Mouse (Mus musculus) neural tube, embryonic 12.5 days (tissue): Measurements from ENCODE around the gene Gpr182. TPM values are rescaled to one million over a fixed set of nuclear protein-coding genes. Genes with fewer than 3 reads are reported as not detected.

Experiments used
- ATAC-seq: fragments of 200-750 bp; cut with Nextera tagmentation; 2 replicates; pipeline ENCODE4 v1.8.0; 2017; ENCODE audit warnings: low read depth, mild to moderate bottlenecking, moderate TSS enrichment, moderate library complexity; ENCODE audit not compliant: low FRiP score
- H3K27ac ChIP-seq: fragments of 300-500 bp; sonication (generic); 2 replicates; pipeline ENCODE4 v1.5.1; 2016
- H3K27me3 ChIP-seq: fragments of 300-500 bp; sonication (generic); replicated peaks from 2 replicates; pipeline ENCODE4 v1.6.1; 2016; ENCODE audit warnings: mild to moderate bottlenecking
- H3K36me3 ChIP-seq: fragments of 300-500 bp; sonication (generic); 2 replicates; pipeline ENCODE4 v1.6.1; 2016; ENCODE audit warnings: mild to moderate bottlenecking
- H3K4me1 ChIP-seq: fragments of 300-500 bp; sonication (generic); 2 replicates; pipeline ENCODE4 v1.6.1; 2016
- H3K4me2 ChIP-seq: fragments of 300-500 bp; sonication (generic); replicated peaks from 2 replicates; pipeline ENCODE4 v1.6.1; 2016; ENCODE audit warnings: mild to moderate bottlenecking
- H3K4me3 ChIP-seq: fragments of 300-500 bp; sonication (generic); 2 replicates; pipeline ENCODE4 v1.5.1; 2016
- H3K9ac ChIP-seq: fragments of 300-500 bp; sonication (generic); 2 replicates; pipeline ENCODE4 v1.6.1; 2016; ENCODE audit warnings: mild to moderate bottlenecking
- H3K9me3 ChIP-seq: fragments of 300-500 bp; sonication (generic); 2 replicates; pipeline ENCODE4 v1.6.1; 2016; ENCODE audit warnings: mild to moderate bottlenecking
- WGBS: fragments of 180-500 bp; shearing (Covaris S2); methylation state at CpG from one replicate; pipeline ENCODE4 v1.1.7; 2016; 5-methylcytosine and 5-hydroxymethylcytosine counted together
- polyA plus RNA-seq: library from polyadenylated mRNA; unstranded; fragments of >200 nt; fragmentation: Nextera tagmentation; extraction: Ambion mirVana; gene quantifications from 2 replicates; pipeline ENCODE4 v1.2.1, GENCODE M21; 2016

Gpr182 gene
- polyA plus RNA-seq, 1 experiment from 2014 or later = 0.28 TPM

- H3K4me1 ChIP-seq = no peaks in the 10 kb centered on the region
- no peaks in the 10 kb centered on the region for H3K27me3 ChIP-seq
- H3K36me3 ChIP-seq = no peaks in the 10 kb centered on the region
- ATAC-seq = no peak
- no peak overlapping the region for H3K9ac ChIP-seq
- no peak overlapping the region for H3K27ac ChIP-seq
- H3K4me2 ChIP-seq = no peak overlapping the region
- WGBS = 88% methylated on average over 7 of the region's 7 CpGs
- no peak overlapping the region for H3K4me3 ChIP-seq
- no peaks in the 10 kb centered on the region for H3K9me3 ChIP-seq
Observed at GRCm38 (mm10) chr10:127707721-127708120, 43.8 kb downstream of the Gpr182 start.

GRCm38 (mm10) chr10:127705783-127706182 lies 45.7 kb downstream of the Gpr182 start:
- Histone ChIP-seq H3K4me1 (no peaks in the 10 kb centered on the region), H3K27ac (no peak overlapping the region), H3K9ac (no peak overlapping the region), H3K4me3 (no peak overlapping the region), H3K4me2 (no peak overlapping the region), H3K36me3 (no peaks in the 10 kb centered on the region), H3K27me3 (no peaks in the 10 kb centered on the region), H3K9me3 (no peaks in the 10 kb centered on the region)
- no peak for ATAC-seq
- 94% methylated on average over 4 of the region's 4 CpGs for WGBS

GRCm38 (mm10) chr10:127704766-127705220 lies 46.7 kb downstream of the Gpr182 start, which contains the start of gene Myo1a:
Gene Myo1a, plus strand, starts transcription at chr10:127705170.
- ATAC-seq = no peak
- H3K27me3 ChIP-seq = no peaks in the 10 kb centered on the region
- H3K4me3 ChIP-seq = no peak within 1 kb of the TSS
- H3K4me2 ChIP-seq = no peak within 1 kb of the TSS
- no peaks in the 10 kb centered on the region for H3K4me1 ChIP-seq
- no peak within 1 kb of the TSS for H3K27ac ChIP-seq
- H3K9me3 ChIP-seq = no peaks in the 10 kb centered on the region
- WGBS = 70% methylated on average over 2 of the region's 2 CpGs
- H3K36me3 ChIP-seq = peaks cover 3% of the 10 kb centered on the region; the same call in 1 of the 2 replicates
- H3K9ac ChIP-seq = no peak within 1 kb of the TSS

- H3K36me3 ChIP-seq = peaks cover 6% of the 10 kb centered on the region; the same call in 1 of the 2 replicates
- no peak overlapping the region for H3K4me3 ChIP-seq
- no peak for ATAC-seq
- H3K27me3 ChIP-seq = no peaks in the 10 kb centered on the region
- H3K9me3 ChIP-seq = no peaks in the 10 kb centered on the region
- H3K4me2 ChIP-seq = no peak overlapping the region
- 66% methylated on average over 2 of the region's 2 CpGs for WGBS
- no peaks in the 10 kb centered on the region for H3K4me1 ChIP-seq
- no peak overlapping the region for H3K9ac ChIP-seq
- no peak overlapping the region for H3K27ac ChIP-seq
Observed at GRCm38 (mm10) chr10:127704293-127704692, 47.2 kb downstream of the Gpr182 start.

- H3K27me3 ChIP-seq = no peaks in the 10 kb centered on the region
- ATAC-seq = no peak
- no peaks in the 10 kb centered on the region for H3K4me1 ChIP-seq
- no peak overlapping the region for H3K4me2 ChIP-seq
- 44% methylated on average over 4 of the region's 4 CpGs for WGBS
- H3K9ac ChIP-seq = no peak overlapping the region
- H3K36me3 ChIP-seq = peaks cover 9% of the 10 kb centered on the region; the same call in 1 of the 2 replicates
- no peak overlapping the region for H3K27ac ChIP-seq
- no peak overlapping the region for H3K4me3 ChIP-seq
- no peaks in the 10 kb centered on the region for H3K9me3 ChIP-seq
Observed at GRCm38 (mm10) chr10:127703299-127703698, 48.2 kb downstream of the Gpr182 start.

GRCm38 (mm10) chr10:127698966-127699365 lies 52.6 kb downstream of the Gpr182 start:
- H3K4me2 ChIP-seq = no peak overlapping the region
- no peak overlapping the region for H3K4me3 ChIP-seq
- ATAC-seq = no peak
- peaks cover 27% of the 10 kb centered on the region for H3K36me3 ChIP-seq
- H3K9me3 ChIP-seq = no peaks in the 10 kb centered on the region
- WGBS = 93% methylated on average over 7 of the region's 7 CpGs
- H3K4me1 ChIP-seq = no peaks in the 10 kb centered on the region
- no peaks in the 10 kb centered on the region for H3K27me3 ChIP-seq
- H3K27ac ChIP-seq = no peak overlapping the region
- no peak overlapping the region for H3K9ac ChIP-seq

Other genes starting within 250 kb of the Gpr182 start
- gene Ndufa4l2, start 236.8 kb downstream of the Gpr182 start, polyA plus RNA-seq = 7.3 and 7.6 TPM in 2 replicates
- 74.2 and 76.9 TPM in 2 replicates for gene Shmt2, start 229.3 kb downstream of the Gpr182 start, polyA plus RNA-seq
- 112 and 125 TPM in 2 replicates for gene Nxph4, start 217.2 kb downstream of the Gpr182 start, polyA plus RNA-seq
- gene Lrp1, start 130.6 kb downstream of the Gpr182 start, polyA plus RNA-seq = 85.7 and 96.0 TPM in 2 replicates
- gene Stat6, start 108.7 kb downstream of the Gpr182 start, polyA plus RNA-seq = 7.2 and 7.5 TPM in 2 replicates
- gene Nemp1, start 84.8 kb downstream of the Gpr182 start, polyA plus RNA-seq = 7.2 and 8.0 TPM in 2 replicates
- 5.6 and 6.9 TPM in 2 replicates for gene Nab2, start 83.2 kb downstream of the Gpr182 start, polyA plus RNA-seq
- gene Myo1a, start 46.6 kb downstream of the Gpr182 start, polyA plus RNA-seq = 0.29 and 0.58 TPM in 2 replicates
- 0.91 TPM in 1 of 2 replicates, not detected in the other for gene Tac2, start 27.3 kb downstream of the Gpr182 start, polyA plus RNA-seq
- gene Zbtb39, start 12.2 kb downstream of the Gpr182 start, polyA plus RNA-seq = 4.9 and 5.5 TPM in 2 replicates
- gene Rdh1, start 8.0 kb upstream of the Gpr182 start, polyA plus RNA-seq = 0.05 and 0.09 TPM in 2 replicates
- gene Rdh16f1, start 8.1 kb upstream of the Gpr182 start, polyA plus RNA-seq = not detected in 2 replicates
- 0.09 and 0.10 TPM in 2 replicates for gene Rdh9, start 24.7 kb upstream of the Gpr182 start, polyA plus RNA-seq
- gene Rdh16, start 49.4 kb upstream of the Gpr182 start, polyA plus RNA-seq = not detected in 2 replicates
- gene Rdh19, start 98.2 kb upstream of the Gpr182 start, polyA plus RNA-seq = not detected in 2 replicates
- gene Rdh16f2, start 114.7 kb upstream of the Gpr182 start, polyA plus RNA-seq = not detected in 2 replicates
- gene Rdh7, start 137.1 kb upstream of the Gpr182 start, polyA plus RNA-seq = not detected in 2 replicates
- not detected in 2 replicates for gene Sdr9c7, start 146.8 kb upstream of the Gpr182 start, polyA plus RNA-seq